Mouse (Mus musculus): Measurements from ENCODE around the gene Bmp7. TPM values are rescaled to one million over a fixed set of nuclear protein-coding genes. Genes with fewer than 3 reads are reported as not detected.

The Bmp7 gene
- polyA plus RNA-seq, 1 experiment from 2014 or later: 1.6 TPM

GRCm38 (mm10) chr2:172905057-172905456, 35.1 kb downstream of the Bmp7 start:
- no peak overlapping the region for H3K4me2 ChIP-seq
- no peaks in the 10 kb centered on the region for H3K9me3 ChIP-seq (replicated peaks)
- 0 out of 2 replicates have a peak, but pooled peaks have one; percentile 48 for ATAC-seq (ENCODE audit: insufficient read depth)
- H3K4me3 ChIP-seq (replicated peaks): no peak overlapping the region
- H3K4me1 ChIP-seq (replicated peaks): peaks cover 17% of the 10 kb centered on the region
- no peak overlapping the region for H3K9ac ChIP-seq
- WGBS (ENCODE audit: insufficient replicate concordance): 21% methylated on average over 5 of the region's 5 CpGs
- H3K27ac ChIP-seq (replicated peaks): no peak overlapping the region
- no peaks in the 10 kb centered on the region for H3K27me3 ChIP-seq
- no peaks in the 10 kb centered on the region for H3K36me3 ChIP-seq (replicated peaks)

- Histone ChIP-seq H3K9me3 (replicated peaks) (no peaks in the 10 kb centered on the region), H3K4me2 (no peak overlapping the region), H3K4me1 (replicated peaks) (peaks cover 17% of the 10 kb centered on the region), H3K27ac (replicated peaks) (no peak overlapping the region), H3K4me3 (replicated peaks) (no peak overlapping the region), H3K27me3 (no peaks in the 10 kb centered on the region), H3K9ac (no peak overlapping the region), H3K36me3 (replicated peaks) (no peaks in the 10 kb centered on the region)
- ATAC-seq (ENCODE audit: insufficient read depth): no peak
- 67% methylated on average over 6 of the region's 6 CpGs for WGBS (ENCODE audit: insufficient replicate concordance)
These were observed 35.5 kb downstream of the Bmp7 start for GRCm38 (mm10) chr2:172904614-172905013.

- Histone ChIP-seq H3K4me1 (replicated peaks) (peaks cover 17% of the 10 kb centered on the region), H3K27ac (replicated peaks) (no peak overlapping the region), H3K4me3 (replicated peaks) (no peak overlapping the region), H3K27me3 (no peaks in the 10 kb centered on the region), H3K36me3 (replicated peaks) (no peaks in the 10 kb centered on the region), H3K9ac (no peak overlapping the region), H3K4me2 (no peak overlapping the region), H3K9me3 (replicated peaks) (no peaks in the 10 kb centered on the region)
- no peak for ATAC-seq (ENCODE audit: insufficient read depth)
- WGBS (ENCODE audit: insufficient replicate concordance): 69% methylated on average over 8 of the region's 8 CpGs
These were observed 36.6 kb downstream of the Bmp7 start for GRCm38 (mm10) chr2:172903523-172903922.

- H3K4me2 ChIP-seq: no peak overlapping the region
- H3K4me3 ChIP-seq (replicated peaks): no peak overlapping the region
- no peaks in the 10 kb centered on the region for H3K9me3 ChIP-seq (replicated peaks)
- H3K9ac ChIP-seq: no peak overlapping the region
- ATAC-seq (ENCODE audit: insufficient read depth): peak; percentile 77
- H3K27me3 ChIP-seq: no peaks in the 10 kb centered on the region
- H3K4me1 ChIP-seq (replicated peaks): peaks cover 17% of the 10 kb centered on the region
- no peak overlapping the region for H3K27ac ChIP-seq (replicated peaks)
- 46% methylated on average over 10 of the region's 10 CpGs for WGBS (ENCODE audit: insufficient replicate concordance)
- H3K36me3 ChIP-seq (replicated peaks): no peaks in the 10 kb centered on the region
These were observed 39.0 kb downstream of the Bmp7 start for GRCm38 (mm10) chr2:172900954-172901701.

GRCm38 (mm10) chr2:172889756-172890443, 50.2 kb downstream of the Bmp7 start:
- Histone ChIP-seq H3K36me3 (replicated peaks) (no peaks in the 10 kb centered on the region), H3K27me3 (no peaks in the 10 kb centered on the region), H3K27ac (replicated peaks) (no peak overlapping the region), H3K9ac (no peak overlapping the region), H3K9me3 (replicated peaks) (no peaks in the 10 kb centered on the region), H3K4me3 (replicated peaks) (no peak overlapping the region), H3K4me2 (no peak overlapping the region), H3K4me1 (replicated peaks) (no peaks in the 10 kb centered on the region)
- no peak for ATAC-seq (ENCODE audit: insufficient read depth)
- 61% methylated on average over 15 of the region's 15 CpGs for WGBS (ENCODE audit: insufficient replicate concordance)

- Histone ChIP-seq H3K4me1 (replicated peaks) (no peaks in the 10 kb centered on the region), H3K4me3 (replicated peaks) (no peak overlapping the region), H3K9ac (no peak overlapping the region), H3K9me3 (replicated peaks) (no peaks in the 10 kb centered on the region), H3K27me3 (no peaks in the 10 kb centered on the region), H3K4me2 (no peak overlapping the region), H3K27ac (replicated peaks) (no peak overlapping the region), H3K36me3 (replicated peaks) (no peaks in the 10 kb centered on the region)
- WGBS (ENCODE audit: insufficient replicate concordance): 65% methylated on average over 12 of the region's 12 CpGs
- ATAC-seq (ENCODE audit: insufficient read depth): no peak
These were observed 50.9 kb downstream of the Bmp7 start for GRCm38 (mm10) chr2:172889222-172889621.

- WGBS (ENCODE audit: insufficient replicate concordance): 62% methylated on average over 12 of the region's 12 CpGs
- no peak overlapping the region for H3K9ac ChIP-seq
- no peak overlapping the region for H3K27ac ChIP-seq (replicated peaks)
- no peak for ATAC-seq (ENCODE audit: insufficient read depth)
- H3K4me3 ChIP-seq (replicated peaks): no peak overlapping the region
- no peak overlapping the region for H3K4me2 ChIP-seq
- H3K36me3 ChIP-seq (replicated peaks): no peaks in the 10 kb centered on the region
- no peaks in the 10 kb centered on the region for H3K9me3 ChIP-seq (replicated peaks)
- H3K4me1 ChIP-seq (replicated peaks): no peaks in the 10 kb centered on the region
- no peaks in the 10 kb centered on the region for H3K27me3 ChIP-seq
These were observed 52.0 kb downstream of the Bmp7 start for GRCm38 (mm10) chr2:172888147-172888546.

- ATAC-seq (ENCODE audit: insufficient read depth): no peak
These were observed 54.3 kb downstream of the Bmp7 start for GRCm38 (mm10) chr2:172885861-172886260.

GRCm38 (mm10) chr2:172884584-172884983, 55.5 kb downstream of the Bmp7 start:
- WGBS (ENCODE audit: insufficient replicate concordance): 59% methylated on average over 6 of the region's 6 CpGs
- no peaks in the 10 kb centered on the region for H3K27me3 ChIP-seq
- no peak overlapping the region for H3K4me3 ChIP-seq (replicated peaks)
- no peaks in the 10 kb centered on the region for H3K4me1 ChIP-seq (replicated peaks)
- no peaks in the 10 kb centered on the region for H3K36me3 ChIP-seq (replicated peaks)
- no peak for ATAC-seq (ENCODE audit: insufficient read depth)
- no peak overlapping the region for H3K27ac ChIP-seq (replicated peaks)
- H3K9me3 ChIP-seq (replicated peaks): no peaks in the 10 kb centered on the region
- H3K9ac ChIP-seq: no peak overlapping the region
- H3K4me2 ChIP-seq: no peak overlapping the region

More at GRCm38 (mm10) chr2:172885861-172886260, 54.3 kb downstream of the Bmp7 start:
- no peaks in the 10 kb centered on the region for H3K9me3 ChIP-seq (replicated peaks)
- no peak overlapping the region for H3K9ac ChIP-seq
- WGBS (ENCODE audit: insufficient replicate concordance): 63% methylated on average over 7 of the region's 7 CpGs
- H3K4me1 ChIP-seq (replicated peaks): no peaks in the 10 kb centered on the region
- H3K4me2 ChIP-seq: no peak overlapping the region
- no peak overlapping the region for H3K4me3 ChIP-seq (replicated peaks)
- H3K27ac ChIP-seq (replicated peaks): no peak overlapping the region
- H3K36me3 ChIP-seq (replicated peaks): no peaks in the 10 kb centered on the region
- H3K27me3 ChIP-seq: no peaks in the 10 kb centered on the region

- Histone ChIP-seq H3K4me3 (replicated peaks) (no peak overlapping the region), H3K4me2 (no peak overlapping the region), H3K4me1 (replicated peaks) (no peaks in the 10 kb centered on the region), H3K9me3 (replicated peaks) (no peaks in the 10 kb centered on the region), H3K9ac (no peak overlapping the region), H3K27me3 (no peaks in the 10 kb centered on the region), H3K36me3 (replicated peaks) (no peaks in the 10 kb centered on the region), H3K27ac (replicated peaks) (no peak overlapping the region)
- 64% methylated on average over 9 of the region's 9 CpGs for WGBS (ENCODE audit: insufficient replicate concordance)
- ATAC-seq (ENCODE audit: insufficient read depth): no peak
These were observed 64.9 kb downstream of the Bmp7 start for GRCm38 (mm10) chr2:172875201-172875600.

- Histone ChIP-seq H3K4me1 (replicated peaks) (no peaks in the 10 kb centered on the region), H3K27me3 (peaks cover 23% of the 10 kb centered on the region), H3K27ac (replicated peaks) (no peak overlapping the region), H3K4me3 (replicated peaks) (no peak overlapping the region), H3K4me2 (no peak overlapping the region), H3K9me3 (replicated peaks) (no peaks in the 10 kb centered on the region), H3K9ac (no peak overlapping the region), H3K36me3 (replicated peaks) (no peaks in the 10 kb centered on the region)
- ATAC-seq (ENCODE audit: insufficient read depth): no peak
- 52% methylated on average over 5 of the region's 5 CpGs for WGBS (ENCODE audit: insufficient replicate concordance)
These were observed 73.8 kb downstream of the Bmp7 start for GRCm38 (mm10) chr2:172866356-172866755.

All from liver, embryonic 15.5 days (tissue).